Comparison of ENCODE assay signal across 7 mouse cellular contexts in the genomic region with DNA sequence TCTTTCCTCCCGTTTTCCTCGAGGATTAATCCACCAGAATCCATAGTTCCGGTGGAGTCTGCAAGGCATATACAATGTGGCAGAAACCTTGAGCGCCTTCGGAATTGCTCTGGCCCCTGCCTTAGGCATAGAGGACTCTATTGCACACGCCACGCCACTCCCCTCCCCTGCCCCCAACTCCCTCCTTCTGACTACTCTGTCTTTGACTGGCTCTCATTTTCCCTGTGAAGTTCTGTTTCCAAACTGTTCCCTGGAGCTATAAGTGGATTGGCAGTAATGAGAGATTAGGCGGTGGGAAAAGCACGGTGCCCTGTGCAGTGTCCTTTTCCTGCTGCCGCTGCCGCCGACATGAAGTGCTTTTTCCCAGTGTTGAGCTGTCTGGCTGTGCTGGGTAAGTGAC. TPM values are rescaled to one million over a fixed set of nuclear protein-coding genes. Genes with fewer than 3 reads are reported as not detected.
DNase-seq lines count a peak whose midpoint lies in the region; ATAC-seq and TF ChIP-seq lines count a peak whose summit lies in the region.

No protein-coding gene starts in this region.

- ATAC-seq in heart, postnatal 0 days (ENCODE audit: insufficient read depth, low read depth), result peak; percentile 67
- no peak for ATAC-seq in liver, embryonic 14.5 days (ENCODE audit: insufficient read depth)
- peak; percentile 41; the same call in 1 of the 2 replicates for ATAC-seq in neural tube, embryonic 13.5 days (ENCODE audit: low read depth)

- peak overlapping the region; percentile 97 for H3K4me2 ChIP-seq in heart, postnatal 0 days (ENCODE audit: low read depth, low read length)
- H3K4me2 ChIP-seq in liver, embryonic 14.5 days (ENCODE audit: low read depth), result peak overlapping the region; percentile 92
- H3K4me2 ChIP-seq in neural tube, embryonic 13.5 days, result peak overlapping the region; percentile 90

- intact Hi-C loops in left cerebral cortex, postnatal 10 days (cut with DNase I), result loop anchor here (5.0 kb wide), 1 partner anchor 84 kb away; no protein-coding TSS in a partner anchor

- no peaks in the 10 kb centered on the region for H3K27me3 ChIP-seq in heart, postnatal 0 days (ENCODE audit: control insufficient read depth, insufficient read depth, low read length)
- no peaks in the 10 kb centered on the region for H3K27me3 ChIP-seq in liver, embryonic 14.5 days (ENCODE audit: control insufficient read depth, insufficient read depth, low read length)
- no peaks in the 10 kb centered on the region for H3K27me3 ChIP-seq in neural tube, embryonic 13.5 days

- peak overlapping the region; percentile 79 for H3K27ac ChIP-seq in heart, postnatal 0 days (ENCODE audit: low read depth)
- H3K27ac ChIP-seq in liver, embryonic 14.5 days, result no peak overlapping the region
- H3K27ac ChIP-seq in neural tube, embryonic 13.5 days (replicated peaks), result peak overlapping the region; percentile 82

- TF ChIP-seq EP300 in heart, postnatal 0 days (IDR thresholded peaks at IDR 0.05; ENCODE audit: low read depth), result no peak
- TF ChIP-seq EP300 in liver, embryonic 14.5 days (IDR thresholded peaks at IDR 0.05; ENCODE audit: low read depth), result no peak

- peak overlapping the region; percentile 90 for H3K4me3 ChIP-seq in heart, postnatal 0 days (ENCODE audit: low read depth, low read length)
- H3K4me3 ChIP-seq in liver, embryonic 14.5 days (ENCODE audit: insufficient read depth in 1 of 2, low read depth in 2 of 2, low read length in 2 of 2), result peak overlapping the region; percentile 64 to 69
- H3K4me3 ChIP-seq in neural tube, embryonic 13.5 days, result peak overlapping the region; percentile 89

- H3K9me3 ChIP-seq in heart, postnatal 0 days (replicated peaks; ENCODE audit: control insufficient read depth, low read length), result no peaks in the 10 kb centered on the region
- no peaks in the 10 kb centered on the region for H3K9me3 ChIP-seq in liver, embryonic 14.5 days (ENCODE audit: control insufficient read depth, low read length)
- no peaks in the 10 kb centered on the region for H3K9me3 ChIP-seq in neural tube, embryonic 13.5 days

- H3K36me3 ChIP-seq in heart, postnatal 0 days (replicated peaks; ENCODE audit: control insufficient read depth, insufficient read depth, low read length), result no peaks in the 10 kb centered on the region
- no peaks in the 10 kb centered on the region for H3K36me3 ChIP-seq in liver, embryonic 14.5 days (replicated peaks; ENCODE audit: control insufficient read depth, insufficient read depth, low read depth)
- H3K36me3 ChIP-seq in neural tube, embryonic 13.5 days, result no peaks in the 10 kb centered on the region

- no peak for TF ChIP-seq CTCF in heart, postnatal 0 days (IDR thresholded peaks at IDR 0.05; ENCODE audit: low read depth)
- no peak for TF ChIP-seq CTCF in liver, embryonic 14.5 days (IDR thresholded peaks at IDR 0.05; ENCODE audit: low read depth)

- peak; percentile 45 for DNase-seq in MN1 (ENCODE audit: low spot score)
- peak; percentile 68 for DNase-seq in embryo, embryonic 10 days (ENCODE audit: low spot score)
- peak; percentile 84 for DNase-seq in heart, postnatal 0 days (ENCODE audit: low spot score)
- no peak for DNase-seq in liver, embryonic 14.5 days (ENCODE audit: low read depth in 3 of 3, low spot score in 3 of 3)
- no peak for DNase-seq in thymus, postnatal 4 days
- DNase-seq in left cerebral cortex, postnatal 10 days (ENCODE audit: extremely low spot score in 1 of 2, low spot score in 2 of 2), result no peak

- under 1% methylated on average over 12 of the region's 12 CpGs for WGBS in heart, postnatal 0 days
- WGBS in liver, embryonic 14.5 days (ENCODE audit: insufficient replicate concordance), result 2% methylated on average over 12 of the region's 12 CpGs
- under 1% methylated on average over 12 of the region's 12 CpGs for WGBS in neural tube, embryonic 13.5 days

- peaks cover 30% of the 10 kb centered on the region for H3K4me1 ChIP-seq in heart, postnatal 0 days (ENCODE audit: control insufficient read depth, insufficient read depth)
- peaks cover 2 to 39% of the 10 kb centered on the region in 2 experiments for H3K4me1 ChIP-seq in liver, embryonic 14.5 days (replicated peaks; ENCODE audit: control insufficient read depth in 2 of 2, insufficient read depth in 2 of 2, low read length in 1 of 2)
- H3K4me1 ChIP-seq in neural tube, embryonic 13.5 days (replicated peaks), result peaks cover 52% of the 10 kb centered on the region

- peak overlapping the region; percentile 89 for H3K9ac ChIP-seq in heart, postnatal 0 days (replicated peaks; ENCODE audit: low read depth, low read length)
- H3K9ac ChIP-seq in liver, embryonic 14.5 days (replicated peaks), result peak overlapping the region; percentile 73
- H3K9ac ChIP-seq in neural tube, embryonic 13.5 days, result peak overlapping the region; percentile 93

RNA-seq across cellular contexts. Expression of gene Igsf3, which starts 1.2 kb away (rescaled TPM):
- 23.9 and 27.1 TPM in 2 replicates for total RNA-seq in heart, postnatal 0 days (2014; rRNA removed; ENCODE audit: low replicate concordance)
- 16.6 and 18.0 TPM in 2 replicates for polyA plus RNA-seq in heart, postnatal 0 days (2015; fragmentation: Nextera tagmentation; extraction: Ambion mirVana)
- polyA plus RNA-seq in liver, embryonic 14.5 days (2012; rRNA removed), result 1.2 and 1.3 TPM in 2 replicates
- polyA plus RNA-seq in liver, embryonic 14.5 days (2014; fragmentation: Nextera tagmentation; extraction: Ambion mirVana), result 3.2 TPM in 2 replicates
- 76.9 and 80.0 TPM in 2 replicates for polyA plus RNA-seq in neural tube, embryonic 13.5 days (2015; fragmentation: Nextera tagmentation; extraction: Ambion mirVana)
- total RNA-seq in left cerebral cortex, postnatal 10 days (2021), result 10 to 100 TPM; 44.7 to 46.6 TPM

Comparison
In these comparisons a context has a peak if more than half of its experiments do, and no peak if none do; other contexts are left out.
1. DNase-seq: peak in MN1 (single experiment), embryo, embryonic 10 days (single experiment) and heart, postnatal 0 days (single experiment); none in liver, embryonic 14.5 days (0 of 3), thymus, postnatal 4 days (single experiment) and left cerebral cortex, postnatal 10 days (0 of 2).
2. Peak in every context shown above with its lines, with median percentiles within 50 percentile points of each other: H3K4me2 ChIP-seq, H3K4me3 ChIP-seq and H3K9ac ChIP-seq.